Mouse (Mus musculus) heart, embryonic 12.5 days (tissue): ENCODE results near the gene Slc26a3. TPM values are rescaled to one million over a fixed set of nuclear protein-coding genes. Genes with fewer than 3 reads are reported as not detected.
A peak's percentile ranks its signal among the peaks of the same experiment; 100 is the strongest.

Source experiments
- ATAC-seq: fragments of 200-750 bp; cut with Nextera tagmentation; 2 replicates; pipeline ENCODE4 v1.8.0; 2017; ENCODE audit warnings: moderate TSS enrichment, moderate library complexity; ENCODE audit not compliant: insufficient number of reproducible peaks, low FRiP score
- H3K27ac ChIP-seq: fragments of 300-500 bp; sonication (generic); 2 replicates; pipeline ENCODE4 v1.5.1; 2016; ENCODE audit warnings: mild to moderate bottlenecking, moderate library complexity; ENCODE audit not compliant: poor library complexity, severe bottlenecking
- H3K27me3 ChIP-seq: fragments of 300-500 bp; sonication (generic); replicated peaks from 2 replicates; pipeline ENCODE4 v1.6.1; 2016; ENCODE audit warnings: mild to moderate bottlenecking, moderate library complexity
- H3K36me3 ChIP-seq: fragments of 300-500 bp; sonication (generic); 2 replicates; pipeline ENCODE4 v1.6.1; 2016; ENCODE audit warnings: mild to moderate bottlenecking, moderate library complexity
- H3K4me1 ChIP-seq: fragments of 300-500 bp; sonication (generic); replicated peaks from 2 replicates; pipeline ENCODE4 v1.6.1; 2016; ENCODE audit warnings: mild to moderate bottlenecking
- H3K4me2 ChIP-seq: fragments of 300-500 bp; sonication (generic); 2 replicates; pipeline ENCODE4 v1.6.1; 2016; ENCODE audit warnings: mild to moderate bottlenecking, moderate library complexity
- H3K4me3 ChIP-seq: fragments of 300-500 bp; sonication (generic); 2 replicates; pipeline ENCODE4 v1.5.1; 2016; ENCODE audit warnings: mild to moderate bottlenecking
- H3K9ac ChIP-seq: fragments of 300-500 bp; sonication (generic); 2 replicates; pipeline ENCODE4 v1.6.1; 2016; ENCODE audit warnings: mild to moderate bottlenecking, moderate library complexity
- H3K9me3 ChIP-seq: fragments of 300-500 bp; sonication (generic); replicated peaks from 2 replicates; pipeline ENCODE4 v1.6.1; 2016; ENCODE audit warnings: mild to moderate bottlenecking, moderate library complexity
- WGBS: fragments of 180-500 bp; shearing (Covaris S2); methylation state at CpG from one replicate; pipeline ENCODE4 v1.1.7; 2016; 5-methylcytosine and 5-hydroxymethylcytosine counted together
- polyA plus RNA-seq: library from polyadenylated mRNA; unstranded; fragments of >200 nt; fragmentation: Nextera tagmentation; extraction: Ambion mirVana; gene quantifications from 2 replicates; pipeline ENCODE4 v1.2.1, GENCODE M21; 2016

Gene Slc26a3
- polyA plus RNA-seq, 1 experiment from 2014 or later: 0.10 TPM

DNA sequence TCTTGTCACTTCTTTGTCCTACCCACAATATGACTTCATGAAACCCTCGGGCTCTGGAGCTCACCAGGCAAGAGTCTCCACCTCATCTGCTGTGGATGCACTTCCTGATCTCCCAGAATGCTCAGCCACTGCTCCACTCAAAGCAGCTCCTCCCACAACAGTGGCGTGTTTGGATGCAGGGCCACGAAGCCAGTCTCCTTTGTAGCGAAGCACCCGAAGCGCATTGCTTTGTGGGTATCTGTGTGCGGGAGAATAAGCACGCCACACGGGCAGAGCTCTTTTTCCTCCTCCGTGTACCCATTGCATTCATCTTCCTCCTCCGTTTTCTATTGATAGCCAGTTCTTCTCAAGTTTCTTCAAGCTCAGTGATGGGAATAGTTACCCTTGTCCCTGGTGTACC is 13.4 kb upstream of the Slc26a3 start:
- no peaks in the 10 kb centered on the region for H3K36me3 ChIP-seq
- H3K4me3 ChIP-seq: 0 out of 2 replicates have a peak overlapping the region, but pooled peaks have one; percentile 10
- H3K4me1 ChIP-seq: peaks cover 20% of the 10 kb centered on the region
- 64% methylated on average over 11 of the region's 11 CpGs for WGBS
- H3K27ac ChIP-seq: no peak overlapping the region
- no peaks in the 10 kb centered on the region for H3K27me3 ChIP-seq
- no peaks in the 10 kb centered on the region for H3K9me3 ChIP-seq
- no peak overlapping the region for H3K9ac ChIP-seq
- H3K4me2 ChIP-seq: peak overlapping the region; percentile 65
- ATAC-seq: no peak

DNA sequence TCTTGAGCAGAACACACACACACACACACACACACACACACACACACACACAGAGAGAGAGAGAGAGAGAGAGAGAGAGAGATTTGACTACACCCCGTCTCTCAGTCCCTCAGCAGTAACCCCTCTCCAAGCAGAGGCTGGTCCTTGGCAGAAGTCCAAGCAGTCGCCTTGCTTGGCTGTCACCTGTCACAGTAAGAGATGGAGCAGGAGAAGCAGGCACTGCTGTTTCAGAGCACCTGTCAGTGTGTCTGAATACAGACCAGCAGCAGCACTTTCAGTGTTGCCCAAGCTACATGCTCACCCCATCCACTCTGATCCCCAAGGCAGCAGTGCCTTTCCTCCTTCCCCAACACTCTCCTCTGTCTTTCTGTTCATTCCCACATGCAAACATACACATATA is 9.8 kb upstream of the Slc26a3 start:
- Histone ChIP-seq H3K36me3 (no peaks in the 10 kb centered on the region), H3K4me1 (peaks cover 10% of the 10 kb centered on the region), H3K27me3 (no peaks in the 10 kb centered on the region), H3K9ac (no peak overlapping the region), H3K27ac (0 out of 2 replicates have a peak overlapping the region, but pooled peaks have one; percentile 18), H3K4me2 (no peak overlapping the region), H3K9me3 (no peaks in the 10 kb centered on the region), H3K4me3 (no peak overlapping the region)
- WGBS: 0% methylated on average over 2 of the region's 2 CpGs
- ATAC-seq: 0 out of 2 replicates have a peak, but pooled peaks have one; percentile 67

DNA sequence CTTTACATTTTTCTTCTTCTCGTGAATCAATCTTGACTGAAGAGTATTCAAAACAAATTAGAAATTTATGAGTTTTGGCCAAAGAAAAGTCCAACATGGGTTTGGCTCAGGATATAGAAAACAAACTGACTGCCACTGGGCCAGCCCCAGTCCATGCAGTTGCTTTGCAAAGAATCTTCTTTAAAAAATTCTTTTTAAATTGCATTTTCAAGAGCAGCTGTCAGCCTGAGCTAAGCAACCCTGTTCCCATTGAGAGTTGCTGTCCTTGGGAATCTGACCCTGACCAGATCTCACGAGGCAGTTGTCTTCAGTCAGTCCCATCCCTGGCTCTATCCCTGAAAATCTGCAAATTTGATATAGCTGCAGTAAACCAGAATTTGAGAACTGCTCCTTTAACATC is 8.2 kb upstream of the Slc26a3 start:
- no peak overlapping the region for H3K27ac ChIP-seq
- 57% methylated on average over 2 of the region's 2 CpGs for WGBS

DNA sequence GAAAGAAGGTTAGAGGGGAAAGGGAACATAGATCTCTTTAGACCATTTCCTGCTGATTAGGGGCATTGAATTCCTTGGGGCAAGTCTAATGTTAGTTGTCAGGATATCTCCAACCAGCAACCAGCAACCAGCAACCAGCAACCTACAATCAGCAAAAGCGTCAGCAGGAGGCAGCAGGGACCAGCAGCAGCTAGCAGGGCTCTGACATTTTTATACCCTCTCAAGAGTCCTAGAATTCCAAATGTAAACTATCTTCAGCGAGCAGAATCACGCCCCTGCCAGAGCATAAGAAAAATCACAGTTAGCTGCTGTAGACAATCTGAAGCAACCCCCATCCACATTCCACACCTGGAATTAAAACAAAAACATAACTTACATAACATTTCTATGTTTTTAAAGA is 3.4 kb upstream of the Slc26a3 start:
- WGBS: 23% methylated on average over 3 of the region's 3 CpGs
- H3K36me3 ChIP-seq: no peaks in the 10 kb centered on the region
- no peak overlapping the region for H3K27ac ChIP-seq
- H3K9ac ChIP-seq: no peak overlapping the region
- H3K4me1 ChIP-seq: no peaks in the 10 kb centered on the region
- no peaks in the 10 kb centered on the region for H3K9me3 ChIP-seq
- no peak overlapping the region for H3K4me2 ChIP-seq
- no peak overlapping the region for H3K4me3 ChIP-seq
- no peaks in the 10 kb centered on the region for H3K27me3 ChIP-seq
- ATAC-seq: no peak

More for the DNA sequence above, 8.2 kb upstream of the Slc26a3 start:
- ATAC-seq: no peak
- H3K4me3 ChIP-seq: no peak overlapping the region
- H3K27me3 ChIP-seq: no peaks in the 10 kb centered on the region
- H3K9me3 ChIP-seq: no peaks in the 10 kb centered on the region
- no peaks in the 10 kb centered on the region for H3K36me3 ChIP-seq
- H3K4me1 ChIP-seq: peaks cover 8% of the 10 kb centered on the region
- no peak overlapping the region for H3K9ac ChIP-seq
- no peak overlapping the region for H3K4me2 ChIP-seq

DNA sequence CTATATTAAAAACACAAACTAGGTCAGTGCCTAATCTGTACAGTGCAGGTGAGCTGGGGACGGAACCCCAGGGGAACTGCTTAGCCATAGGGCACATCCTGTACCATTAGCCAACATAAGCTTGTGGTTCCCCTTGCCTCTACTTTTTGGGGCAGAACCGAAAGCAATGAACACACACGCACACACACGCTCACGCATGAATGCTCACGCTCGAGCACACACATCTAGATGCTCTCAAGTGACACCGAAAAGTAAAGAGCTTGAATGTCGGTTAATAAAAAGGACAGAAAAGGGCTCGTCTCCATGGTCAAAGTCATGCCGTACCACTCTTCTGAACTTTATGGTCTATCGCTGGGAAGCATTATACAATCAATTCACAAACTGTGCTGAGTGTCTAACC is 1.0 kb downstream of the Slc26a3 start:
- Histone ChIP-seq H3K4me2 (no peak overlapping the region), H3K4me3 (no peak overlapping the region), H3K27me3 (no peaks in the 10 kb centered on the region), H3K4me1 (no peaks in the 10 kb centered on the region), H3K27ac (no peak overlapping the region), H3K36me3 (no peaks in the 10 kb centered on the region), H3K9ac (no peak overlapping the region), H3K9me3 (no peaks in the 10 kb centered on the region)
- ATAC-seq: no peak
- 89% methylated on average over 12 of the region's 12 CpGs for WGBS

DNA sequence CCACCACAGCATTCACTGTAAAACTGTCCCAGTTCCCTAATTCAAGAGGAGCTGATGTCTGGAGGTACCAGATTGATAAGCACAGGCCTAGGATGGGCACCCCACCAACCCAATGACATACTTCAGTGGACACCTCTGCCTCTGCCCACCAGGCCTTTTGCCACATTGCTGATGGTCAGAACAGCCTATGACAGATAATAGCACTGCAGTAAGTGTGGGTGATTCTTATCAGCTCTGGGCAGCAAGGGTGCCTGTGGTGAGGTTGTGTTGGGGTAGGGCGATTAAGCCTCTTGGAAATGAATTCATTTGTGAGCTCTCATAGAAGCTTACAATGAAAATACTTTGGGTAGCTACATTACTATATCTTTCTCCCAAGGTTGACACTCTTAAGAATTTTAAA is 5.2 kb downstream of the Slc26a3 start:
- no peak for ATAC-seq
- H3K4me3 ChIP-seq: no peak overlapping the region
- no peak overlapping the region for H3K4me2 ChIP-seq
- no peaks in the 10 kb centered on the region for H3K36me3 ChIP-seq
- H3K27me3 ChIP-seq: no peaks in the 10 kb centered on the region
- WGBS: 92% methylated on average over 1 of the region's 1 CpGs
- H3K4me1 ChIP-seq: no peaks in the 10 kb centered on the region
- H3K27ac ChIP-seq: no peak overlapping the region
- H3K9me3 ChIP-seq: no peaks in the 10 kb centered on the region
- no peak overlapping the region for H3K9ac ChIP-seq

DNA sequence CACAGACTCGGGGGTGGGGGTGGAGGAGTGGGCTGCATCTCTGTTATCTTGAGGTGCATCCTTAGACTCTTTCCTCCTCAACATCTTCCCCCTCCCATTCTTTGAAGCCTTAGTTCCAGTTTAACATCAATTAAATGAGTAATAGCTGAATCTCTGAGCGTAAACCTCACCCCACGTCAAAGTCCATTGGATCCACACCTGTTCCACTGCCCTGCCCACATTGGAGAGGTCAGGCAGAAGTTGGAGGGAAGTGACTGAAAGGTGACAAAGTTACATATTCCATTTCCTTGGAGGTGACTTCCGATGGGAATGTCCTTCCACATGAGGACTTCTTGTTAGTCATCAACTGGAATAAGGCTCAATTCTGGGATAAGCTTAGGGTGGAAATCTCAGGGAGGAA is 7.0 kb downstream of the Slc26a3 start:
- 80% methylated on average over 4 of the region's 4 CpGs for WGBS
- no peaks in the 10 kb centered on the region for H3K36me3 ChIP-seq
- H3K27me3 ChIP-seq: no peaks in the 10 kb centered on the region
- no peaks in the 10 kb centered on the region for H3K9me3 ChIP-seq
- no peak overlapping the region for H3K9ac ChIP-seq
- H3K4me2 ChIP-seq: no peak overlapping the region
- no peak overlapping the region for H3K27ac ChIP-seq
- no peaks in the 10 kb centered on the region for H3K4me1 ChIP-seq
- ATAC-seq: no peak
- H3K4me3 ChIP-seq: no peak overlapping the region

DNA sequence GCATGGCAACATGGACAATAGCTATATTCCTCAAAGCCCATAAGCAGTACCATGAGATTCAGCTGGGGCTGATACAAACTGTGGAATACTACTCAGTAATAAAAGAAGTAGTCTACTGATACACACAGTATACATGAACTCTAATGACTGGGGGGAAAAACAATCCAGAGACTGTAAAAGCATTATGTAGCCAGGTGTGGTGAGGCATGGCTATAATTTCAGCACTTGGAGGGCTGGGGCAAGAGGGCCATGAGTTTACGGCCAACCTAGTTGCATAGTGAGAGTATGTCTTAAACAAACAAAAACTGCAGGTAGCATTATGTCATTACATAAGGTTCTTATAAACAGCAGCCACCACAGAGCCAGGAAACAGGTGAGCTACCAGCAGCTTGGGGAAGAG is 10.2 kb downstream of the Slc26a3 start:
- ATAC-seq: no peak
- no peaks in the 10 kb centered on the region for H3K4me1 ChIP-seq
- H3K9me3 ChIP-seq: no peaks in the 10 kb centered on the region
- no peak overlapping the region for H3K4me2 ChIP-seq
- no peaks in the 10 kb centered on the region for H3K27me3 ChIP-seq
- no peak overlapping the region for H3K27ac ChIP-seq
- no peaks in the 10 kb centered on the region for H3K36me3 ChIP-seq
- 88% methylated on average over 1 of the region's 1 CpGs for WGBS
- H3K9ac ChIP-seq: no peak overlapping the region
- no peak overlapping the region for H3K4me3 ChIP-seq

DNA sequence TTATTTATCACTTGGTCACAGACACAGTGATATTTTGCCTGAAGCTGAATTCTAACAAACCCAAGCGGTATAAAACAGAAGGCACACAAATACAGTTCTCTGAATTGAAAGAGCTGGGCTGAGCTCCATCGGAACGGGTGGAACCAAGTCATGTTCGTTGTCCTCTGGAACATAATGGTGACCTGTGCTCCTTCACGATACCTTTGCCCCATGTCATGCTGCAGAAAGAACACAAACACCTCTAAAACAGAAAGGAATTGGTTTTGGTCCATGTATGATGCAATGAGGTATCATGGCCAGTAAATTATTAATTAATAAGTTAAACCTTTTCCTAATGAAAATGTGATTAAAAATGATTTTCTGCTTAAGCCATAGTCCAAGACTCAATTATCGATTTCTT is 11.3 kb downstream of the Slc26a3 start:
- no peak for ATAC-seq
- Histone ChIP-seq H3K27me3 (no peaks in the 10 kb centered on the region), H3K9ac (no peak overlapping the region), H3K4me1 (no peaks in the 10 kb centered on the region), H3K36me3 (no peaks in the 10 kb centered on the region), H3K4me2 (no peak overlapping the region), H3K27ac (no peak overlapping the region), H3K9me3 (no peaks in the 10 kb centered on the region), H3K4me3 (no peak overlapping the region)
- 80% methylated on average over 6 of the region's 6 CpGs for WGBS

DNA sequence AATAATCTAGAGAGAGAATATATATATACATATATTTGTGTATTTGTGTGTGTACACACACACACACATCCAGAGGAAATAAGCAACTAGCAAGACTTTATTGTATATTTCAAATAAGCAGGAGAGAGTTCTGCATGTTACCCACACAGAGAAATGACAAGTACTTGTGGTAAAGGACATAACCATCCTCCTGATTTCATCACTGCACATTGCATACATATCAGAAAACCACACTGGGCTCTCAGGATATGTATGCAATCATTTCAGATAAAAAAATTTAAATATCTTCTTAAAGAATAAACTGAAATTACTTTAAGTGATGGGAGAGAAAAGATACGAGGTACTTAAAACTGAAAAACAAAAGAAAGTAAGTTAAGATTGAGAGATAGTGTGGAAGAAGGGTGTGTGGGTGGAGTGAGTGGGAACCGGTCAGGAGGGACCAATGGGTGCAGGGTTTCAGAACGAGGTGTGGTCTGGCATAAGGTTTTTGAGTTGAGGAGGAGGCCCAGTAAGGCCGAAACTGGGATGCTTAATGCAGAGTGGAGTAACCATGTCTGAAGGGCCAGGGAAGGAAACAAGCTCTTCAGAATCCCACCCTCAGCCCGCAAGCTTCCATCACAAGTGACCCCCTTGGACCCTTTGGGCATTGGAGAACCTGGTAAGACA is 14.0 kb downstream of the Slc26a3 start:
- no peak for ATAC-seq
- no peak overlapping the region for H3K4me3 ChIP-seq
- no peak overlapping the region for H3K4me2 ChIP-seq
- no peaks in the 10 kb centered on the region for H3K9me3 ChIP-seq
- 0 out of 2 replicates have a peak, but pooled peaks cover under 1% of the 10 kb centered on the region for H3K27me3 ChIP-seq
- no peaks in the 10 kb centered on the region for H3K4me1 ChIP-seq
- WGBS: 73% methylated on average over 5 of the region's 5 CpGs
- H3K36me3 ChIP-seq: no peaks in the 10 kb centered on the region
- no peak overlapping the region for H3K27ac ChIP-seq
- no peak overlapping the region for H3K9ac ChIP-seq

DNA sequence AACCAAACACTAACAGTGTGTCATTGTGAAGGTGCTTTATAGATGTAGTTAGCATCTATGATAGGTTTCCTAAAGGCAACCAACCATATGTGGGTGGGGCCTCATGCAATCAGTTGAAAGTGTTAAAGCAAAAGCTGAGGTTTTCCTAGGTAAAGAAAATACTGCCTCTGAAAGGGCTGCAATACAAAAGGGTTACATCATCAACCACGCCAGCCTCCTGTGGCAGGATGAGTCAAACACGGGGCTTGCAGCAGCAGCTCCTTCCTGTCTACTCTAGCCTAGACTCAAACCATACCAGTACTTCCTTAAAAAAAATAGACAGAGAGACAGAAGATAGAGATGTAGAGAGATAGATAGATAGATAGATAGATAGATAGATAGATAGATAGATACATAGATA is 25.3 kb downstream of the Slc26a3 start:
- Histone ChIP-seq H3K27ac (no peak overlapping the region), H3K4me2 (no peak overlapping the region), H3K9ac (no peak overlapping the region), H3K9me3 (no peaks in the 10 kb centered on the region), H3K36me3 (no peaks in the 10 kb centered on the region), H3K27me3 (no peaks in the 10 kb centered on the region), H3K4me1 (no peaks in the 10 kb centered on the region), H3K4me3 (no peak overlapping the region)
- no peak for ATAC-seq
- 56% methylated on average over 2 of the region's 2 CpGs for WGBS
